In the genomic region with DNA sequence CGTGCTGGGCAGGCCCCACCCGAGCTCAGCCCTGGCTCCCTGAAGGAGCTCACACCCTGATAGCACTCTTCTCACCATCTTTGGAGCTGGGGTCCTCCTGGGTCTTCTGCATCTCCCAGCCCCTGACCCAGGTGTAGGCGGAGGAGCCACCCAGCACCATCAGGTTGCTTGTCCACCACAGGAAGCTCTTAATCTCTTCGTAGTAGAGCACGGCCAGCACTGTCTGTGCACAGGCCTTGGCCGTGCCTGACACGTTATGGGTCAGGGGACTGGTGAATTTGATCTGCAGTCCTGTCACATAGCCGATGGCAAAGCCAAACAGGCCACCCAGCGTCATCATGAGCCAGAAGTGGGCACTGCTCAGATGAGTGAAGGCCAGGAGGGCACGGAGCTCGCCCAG, we compare ENCODE assay signal across 33 mouse cellular contexts.
"Had no signal": no experiment of that assay in that cellular context is flagged by ENCODE, and none has a peak within 500 bp of the region (broad histone marks: within the 10 kb centered on the region; RNA-seq: fewer than 3 reads in every experiment).

No protein-coding gene starts in this region.

- H3K4me3 ChIP-seq: heart, embryonic 12.5 days; heart, embryonic 13.5 days; heart, embryonic 15.5 days; hindbrain, embryonic 10.5 days; hindbrain, embryonic 12.5 days; hindbrain, embryonic 13.5 days; hindbrain, embryonic 15.5 days; intestine, embryonic 15.5 days; kidney, embryonic 15.5 days; layer of hippocampus, adult 2 months; left cerebral cortex, adult 2 months had no signal

- H3K4me2 ChIP-seq: heart, embryonic 11.5 days; heart, embryonic 12.5 days; heart, embryonic 13.5 days; heart, embryonic 15.5 days; hindbrain, embryonic 12.5 days; hindbrain, embryonic 13.5 days; hindbrain, embryonic 15.5 days; intestine, embryonic 15.5 days; kidney, embryonic 15.5 days had no signal

- H3K9ac ChIP-seq: heart, embryonic 12.5 days; heart, embryonic 13.5 days; heart, embryonic 15.5 days; hindbrain, embryonic 12.5 days; hindbrain, embryonic 13.5 days; hindbrain, embryonic 15.5 days; intestine, embryonic 15.5 days; kidney, embryonic 15.5 days had no signal

- H3K27me3 ChIP-seq: heart, embryonic 12.5 days; heart, embryonic 15.5 days; hindbrain, embryonic 12.5 days; hindbrain, embryonic 13.5 days; hindbrain, embryonic 15.5 days; intestine, embryonic 15.5 days; kidney, embryonic 15.5 days had no signal

- H3K27ac ChIP-seq: heart, embryonic 13.5 days; heart, embryonic 15.5 days; hindbrain, embryonic 10.5 days; hindbrain, embryonic 12.5 days; hindbrain, embryonic 13.5 days; hindbrain, embryonic 15.5 days; hindbrain, postnatal 0 days; intestine, embryonic 15.5 days; kidney, embryonic 15.5 days; kidney, postnatal 0 days; layer of hippocampus, adult 2 months; left cerebral cortex, adult 2 months had no signal

- DNase-seq: heart, postnatal 10 days; heart, postnatal 14 days; heart, postnatal 36 days; heart, postnatal 4 days; kidney, adult 11 months; kidney, adult 18-20 months; kidney, adult 2 months; kidney, adult 8-10 months; kidney, adult 9 months; kidney, postnatal 10 days; kidney, postnatal 14 days; kidney, postnatal 36 days; kidney, postnatal 4 days; layer of hippocampus, adult 9-11 months; layer of hippocampus, postnatal 36 days had no signal

- H3K9me3 ChIP-seq: heart, embryonic 12.5 days; heart, embryonic 13.5 days; heart, embryonic 15.5 days; hindbrain, embryonic 10.5 days; hindbrain, embryonic 12.5 days; hindbrain, embryonic 13.5 days; hindbrain, embryonic 15.5 days; intestine, embryonic 15.5 days; kidney, embryonic 15.5 days had no signal

- ATAC-seq: hindbrain, embryonic 16.5 days; hindbrain, postnatal 0 days; inflammation-experienced regulatory T-cells, adult 6 months; intestine, embryonic 15.5 days; intestine, embryonic 16.5 days; intestine, postnatal 0 days had no signal
